Mouse (Mus musculus): ENCODE data around the gene Rftn2.

Rftn2 gene

DNA sequence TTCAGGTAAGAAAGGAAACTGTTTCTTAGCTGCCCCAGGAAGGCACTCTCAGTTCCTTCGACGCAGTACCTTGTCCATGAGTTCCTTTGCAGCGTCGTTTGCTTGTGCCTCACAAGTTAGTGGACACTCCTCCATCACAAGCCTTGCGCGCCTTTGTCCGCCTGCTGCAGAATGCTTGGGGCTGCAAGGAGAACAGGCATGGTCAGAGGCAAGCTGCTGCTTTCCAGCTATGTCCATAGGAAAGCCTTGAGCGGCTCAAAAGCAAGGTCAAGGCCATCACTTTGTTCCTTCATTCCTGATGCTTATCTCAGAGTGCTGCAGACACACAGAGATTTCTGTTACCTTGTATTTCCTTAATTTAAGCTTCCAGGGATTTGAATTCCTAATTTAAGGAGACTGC lies 15.5 kb downstream of the Rftn2 start:
- no peak for DNase-seq (ENCODE audit: inconsistent ontology term)

DNA sequence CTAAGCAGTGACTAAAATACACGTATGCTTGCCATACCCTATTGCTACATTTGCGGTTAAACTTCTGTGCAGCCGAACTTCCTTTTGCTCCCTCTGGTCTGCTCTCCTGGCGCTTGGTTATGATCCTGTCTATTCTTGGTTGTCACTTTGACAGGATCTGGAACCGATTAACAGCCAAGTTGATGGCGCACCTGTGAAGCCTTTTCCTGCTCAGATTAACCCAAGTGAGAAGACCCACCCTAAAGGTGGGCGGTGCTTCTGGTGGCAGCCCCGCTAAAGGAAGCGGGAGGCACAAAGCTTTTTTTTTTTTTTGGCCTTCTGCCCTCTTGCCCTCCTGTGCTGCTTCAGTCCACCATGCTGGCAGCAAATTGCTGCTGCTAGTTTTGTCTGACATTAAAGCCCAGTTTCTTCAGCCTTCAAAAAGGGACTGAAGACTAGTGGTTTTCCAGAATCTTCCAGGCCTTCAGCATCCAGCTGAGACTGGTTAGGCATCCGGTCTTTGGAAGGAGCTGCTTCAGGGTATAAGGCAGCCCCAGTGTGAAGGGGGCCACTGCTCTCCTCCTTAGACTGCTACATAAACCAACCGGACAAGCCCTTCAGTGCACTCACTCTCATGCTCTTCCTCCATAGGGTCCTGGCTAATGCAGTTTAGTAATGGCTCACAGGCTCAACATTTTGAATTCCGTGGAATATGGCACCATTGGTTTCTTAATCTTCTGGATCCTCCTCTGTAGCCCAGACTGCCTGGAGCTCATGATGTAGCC lies 16.2 kb downstream of the Rftn2 start:
- DNase-seq (ENCODE audit: inconsistent ontology term) = no peak

DNA sequence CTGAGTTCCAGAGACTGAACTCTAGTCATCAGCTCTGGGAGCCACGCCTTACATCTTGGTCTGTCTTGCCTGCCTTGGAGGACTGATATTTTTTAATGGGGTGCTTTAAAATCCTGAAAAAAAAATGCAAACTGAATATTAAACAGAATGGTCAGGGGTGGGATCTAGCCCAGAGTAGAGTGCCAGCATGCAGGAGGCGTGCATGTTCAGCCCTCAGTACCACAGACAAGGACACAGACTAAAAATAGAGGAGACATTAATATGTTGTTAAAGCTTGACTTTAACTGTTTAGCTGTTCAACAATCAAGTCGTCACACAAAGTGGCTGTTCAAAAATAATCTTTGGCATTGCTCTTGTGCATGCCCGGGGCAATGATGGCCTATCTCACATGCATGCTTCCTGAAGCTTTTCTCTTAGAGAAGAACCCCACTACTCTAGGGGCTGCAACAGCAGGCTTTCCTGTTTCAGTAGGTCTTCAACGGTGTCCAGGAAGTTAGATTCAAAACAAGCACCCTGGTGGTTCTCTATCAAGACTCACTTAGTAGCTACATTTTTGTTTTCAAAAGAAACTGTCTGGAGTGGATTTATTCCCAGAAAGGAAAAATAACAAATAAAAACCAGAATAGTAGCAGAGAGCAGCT lies 18.0 kb downstream of the Rftn2 start:
- no peak for DNase-seq (ENCODE audit: inconsistent ontology term)

GRCm38 (mm10) chr1:55207561-55207960 lies 19.0 kb downstream of the Rftn2 start:
- no peak for DNase-seq (ENCODE audit: inconsistent ontology term)

DNA sequence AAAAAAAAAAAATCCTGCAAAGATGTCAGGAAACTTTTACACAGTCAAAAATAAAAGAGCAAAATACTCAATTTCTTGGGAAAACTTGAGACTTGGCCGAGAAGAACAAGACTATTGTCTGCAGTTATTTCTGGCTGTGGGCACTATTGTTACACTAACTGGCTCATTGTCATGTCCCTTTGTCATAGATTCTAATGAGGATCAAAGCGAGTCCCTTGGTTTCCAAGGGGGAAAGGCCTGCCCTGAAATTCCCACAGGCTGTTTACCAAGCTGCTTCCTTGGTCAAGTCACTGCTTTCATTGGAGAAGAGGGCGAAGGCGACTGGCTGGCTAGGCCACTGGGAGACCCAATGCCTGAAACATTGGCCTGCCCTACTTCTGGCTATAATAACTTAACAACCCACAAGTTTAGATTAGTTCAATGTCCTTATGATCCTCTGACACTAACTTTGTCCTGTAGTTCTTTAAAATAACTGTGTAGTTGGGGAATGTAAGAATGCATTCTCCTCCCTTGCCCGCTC lies 20.7 kb downstream of the Rftn2 start:
- peak; percentile 54 for DNase-seq (ENCODE audit: inconsistent ontology term)

- peak; percentile 97 for DNase-seq (ENCODE audit: inconsistent ontology term)
These were observed 24.5 kb downstream of the Rftn2 start for GRCm38 (mm10) chr1:55201850-55202752.

- no peak for DNase-seq (ENCODE audit: inconsistent ontology term)
These were observed 27.9 kb downstream of the Rftn2 start for GRCm38 (mm10) chr1:55198719-55199118.

GRCm38 (mm10) chr1:55196327-55197003 lies 30.1 kb downstream of the Rftn2 start:
- DNase-seq (ENCODE audit: inconsistent ontology term) = no peak

DNA sequence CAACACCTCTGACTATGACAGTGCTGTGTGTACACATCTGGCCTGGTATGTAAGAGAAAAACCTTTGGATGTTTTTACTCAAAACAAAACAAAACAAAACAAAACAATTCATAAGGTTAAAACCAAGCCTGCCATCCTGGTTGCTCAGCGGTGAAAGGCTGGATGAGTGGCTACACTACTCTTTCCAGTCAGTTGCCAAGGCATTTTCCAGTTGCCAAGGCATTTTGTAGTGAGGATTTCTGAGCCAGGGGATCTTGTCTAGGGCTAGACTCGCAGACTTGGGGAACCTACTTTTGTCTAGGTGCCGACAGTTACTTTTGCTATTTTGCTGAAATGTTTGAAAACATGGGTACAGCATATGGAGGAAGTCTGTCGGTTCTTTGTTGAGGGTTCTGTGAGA lies 31.6 kb downstream of the Rftn2 start:
- DNase-seq (ENCODE audit: inconsistent ontology term) = no peak

GRCm38 (mm10) chr1:55194064-55194915 lies 32.3 kb downstream of the Rftn2 start:
- DNase-seq (ENCODE audit: inconsistent ontology term) = no peak

GRCm38 (mm10) chr1:55193316-55193715 lies 33.3 kb downstream of the Rftn2 start:
- DNase-seq (ENCODE audit: inconsistent ontology term) = peak; percentile 78

- DNase-seq (ENCODE audit: inconsistent ontology term) = no peak
These were observed 33.8 kb downstream of the Rftn2 start for GRCm38 (mm10) chr1:55192824-55193223.

GRCm38 (mm10) chr1:55192015-55192414 lies 34.6 kb downstream of the Rftn2 start:
- peak; percentile 34 for DNase-seq (ENCODE audit: inconsistent ontology term)

GRCm38 (mm10) chr1:55186592-55187210 lies 39.9 kb downstream of the Rftn2 start:
- DNase-seq (ENCODE audit: inconsistent ontology term) = no peak

GRCm38 (mm10) chr1:55185718-55186117 lies 40.9 kb downstream of the Rftn2 start:
- DNase-seq (ENCODE audit: inconsistent ontology term) = no peak

DNA sequence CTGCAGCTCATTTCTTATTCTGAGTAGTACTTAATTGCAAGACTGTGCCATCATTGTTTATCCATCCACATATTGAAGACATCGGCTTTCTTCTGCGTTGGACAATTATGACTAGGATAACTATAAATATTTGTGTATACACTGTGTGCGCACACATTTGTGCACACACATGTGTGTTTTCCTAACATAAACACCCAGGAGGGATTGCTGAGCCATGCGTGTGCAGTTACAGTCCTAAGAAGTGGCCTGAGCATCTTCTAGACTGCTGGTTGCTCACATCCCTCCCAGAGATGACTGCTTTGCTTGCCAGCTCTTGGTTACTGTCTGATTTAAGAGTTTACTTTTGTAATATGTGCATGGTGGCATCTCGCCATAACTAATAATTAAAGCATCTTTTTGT lies 44.2 kb downstream of the Rftn2 start:
- DNase-seq (ENCODE audit: inconsistent ontology term) = no peak

DNA sequence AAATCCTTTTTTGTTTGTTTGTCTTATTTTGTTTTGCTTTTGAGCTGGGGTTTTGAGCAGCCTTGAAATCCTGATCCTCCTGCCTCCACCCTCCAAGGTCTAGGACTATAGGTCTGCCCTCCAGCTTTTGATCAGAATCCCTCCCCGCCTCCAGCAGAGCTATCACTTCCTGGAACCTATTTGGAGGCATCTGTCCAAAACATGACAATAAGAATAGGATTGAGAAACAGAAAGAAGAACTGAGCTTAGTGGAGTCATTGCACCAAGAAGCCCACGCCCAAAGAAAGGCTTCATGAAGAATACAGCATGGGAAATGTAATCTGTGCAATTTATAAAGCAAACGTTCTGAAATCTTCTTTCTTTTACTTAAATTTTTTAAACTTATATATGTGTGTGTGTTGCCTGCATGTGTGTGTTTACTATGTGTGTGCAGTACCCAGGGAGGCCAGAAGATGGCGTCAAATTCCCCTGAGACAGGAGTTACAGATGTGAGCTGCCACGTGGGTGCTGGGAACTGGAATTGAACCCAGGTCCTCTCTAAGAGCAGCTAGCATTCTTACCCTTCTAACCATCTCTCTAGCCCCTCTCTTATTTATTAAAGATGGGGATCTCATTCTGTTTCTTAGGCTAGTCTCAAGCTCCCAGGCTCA lies 46.5 kb downstream of the Rftn2 start:
- no peak for DNase-seq (ENCODE audit: inconsistent ontology term)

DNA sequence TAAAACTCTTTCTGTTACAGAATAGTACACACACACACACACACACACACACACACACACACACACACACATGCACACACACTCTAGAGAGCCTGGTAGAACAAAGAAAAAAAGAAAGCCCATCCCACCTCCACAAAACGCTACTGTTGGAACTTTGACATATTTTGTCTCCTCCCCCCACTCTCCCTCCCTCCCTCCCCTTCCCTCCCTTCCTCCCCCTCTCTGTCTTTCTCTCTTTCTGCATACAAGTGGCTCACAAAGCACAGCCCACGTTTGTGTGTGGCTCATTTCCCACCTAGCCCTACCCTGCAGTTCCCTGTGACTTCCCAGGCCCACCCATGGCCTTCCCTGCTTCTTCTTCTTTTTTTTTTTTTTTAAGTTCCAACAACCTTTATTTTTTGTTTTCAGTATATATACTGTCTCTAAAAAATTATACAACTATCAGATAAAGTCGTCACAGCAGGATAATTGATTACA lies 52.0 kb downstream of the Rftn2 start:
- DNase-seq (ENCODE audit: inconsistent ontology term) = no peak

DNA sequence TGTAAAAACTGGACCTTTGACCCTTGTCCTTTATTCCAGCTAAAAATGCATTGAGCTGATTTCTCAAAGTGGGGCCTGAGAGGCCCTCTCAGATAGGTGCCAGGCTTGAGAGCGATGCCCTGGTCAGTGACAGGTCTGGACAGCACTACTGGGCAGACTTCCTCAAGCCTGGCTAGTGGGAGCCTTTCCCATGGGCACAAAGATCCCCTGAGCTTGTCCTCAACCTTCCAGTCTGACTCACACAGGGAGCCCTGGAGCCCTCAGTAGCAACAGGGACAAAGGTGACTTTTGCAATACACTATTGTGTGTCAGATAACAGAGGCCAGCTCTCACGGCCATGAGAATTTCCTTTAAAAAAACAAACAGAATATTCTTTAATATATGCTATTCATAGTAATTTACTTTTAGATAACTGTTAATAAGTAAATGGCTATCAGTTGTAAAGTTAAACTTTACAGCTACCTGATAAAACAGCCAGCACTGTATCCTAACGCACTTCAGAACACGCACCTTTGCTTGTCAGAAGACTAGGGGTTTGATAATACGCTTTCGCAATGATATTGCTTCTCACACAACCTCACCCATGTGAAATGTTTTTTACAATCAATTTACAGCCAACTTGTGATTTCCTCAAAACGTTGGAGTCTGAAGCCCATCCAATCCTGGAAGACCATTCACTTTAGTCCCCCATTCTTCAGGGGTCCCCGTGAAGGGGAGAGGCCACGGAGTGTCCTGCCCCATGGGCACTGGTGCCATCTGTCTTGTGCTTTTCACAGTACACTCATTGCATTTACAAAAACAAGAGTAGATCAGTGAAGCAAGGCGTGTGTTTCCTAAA lies 52.6 kb downstream of the Rftn2 start:
- no peak for DNase-seq (ENCODE audit: inconsistent ontology term)

Measured in Muller cell, postnatal 12 days (primary cell).